Mouse (Mus musculus): ENCODE measurements around the gene Capza1. TPM values are rescaled to one million over a fixed set of nuclear protein-coding genes. Genes with fewer than 3 reads are reported as not detected.
"Not testable (repeated sequence)": the region's sequence is repeated elsewhere in the genome, so short reads cannot be mapped to it uniquely, and the experiment has no call there.

The Capza1 gene
- total and polyA plus RNA-seq, 3 experiments = 60.2 to 141 (median 135) TPM

DNA sequence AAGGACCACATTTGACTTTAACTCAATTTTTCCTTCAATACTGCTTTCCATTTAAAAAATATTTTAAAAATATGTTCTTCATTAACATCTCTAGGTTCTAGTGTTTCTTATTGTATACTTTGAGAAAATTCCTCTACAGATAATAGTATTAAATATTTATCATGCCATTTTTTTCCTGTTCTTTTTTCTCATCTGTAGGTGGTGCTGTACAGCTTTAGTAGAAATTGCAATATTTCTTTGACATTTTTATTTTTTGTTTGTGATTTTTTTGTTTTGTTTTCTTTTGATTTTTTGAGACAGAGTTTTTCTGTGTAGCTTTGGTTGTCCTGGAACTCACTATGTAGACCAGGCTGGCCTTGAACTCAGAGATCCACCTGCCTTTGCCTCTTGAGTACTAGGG lies 5.3 kb upstream of the Capza1 start:
- DNase-seq (ENCODE audit: low read depth, low spot score) = no peak
- Histone ChIP-seq H3K36me3 (ENCODE audit: control insufficient read depth in 1 of 2, insufficient read depth in 2 of 2, low read length in 2 of 2) (peaks cover 2 to 6% of the 10 kb centered on the region in 2 experiments; a peak in 3 of 4 replicates), H3K27ac (ENCODE audit: control insufficient read depth, low read depth, low read length) (no peak overlapping the region), H3K4me1 (ENCODE audit: control insufficient read depth in 1 of 2, insufficient read depth in 2 of 2, low read length in 2 of 2) (no peaks in the 10 kb centered on the region; a peak in 1 of 4 replicates), H3K4me3 (ENCODE audit: control insufficient read depth in 1 of 2, insufficient read depth in 1 of 2, low read depth in 2 of 2, low read length in 2 of 2) (no peak overlapping the region), H3K27me3 (ENCODE audit: control insufficient read depth in 1 of 2, insufficient read depth in 2 of 2, low read length in 2 of 2) (no peaks in the 10 kb centered on the region), H3K9me3 (replicated peaks; ENCODE audit: insufficient read depth, low read length) (no peaks in the 10 kb centered on the region), H3K9ac (ENCODE audit: control insufficient read depth, low read depth, low read length, poor library complexity, severe bottlenecking) (no peak overlapping the region), H3K79me2 (ENCODE audit: control insufficient read depth, insufficient read depth, low read length, poor library complexity) (peaks cover 12% of the 10 kb centered on the region)
- TF ChIP-seq HCFC1 (IDR thresholded peaks at IDR 0.05; ENCODE audit: low read depth, low read length) (no peak), POLR2A (IDR thresholded peaks at IDR 0.05; ENCODE audit: control insufficient read depth in 1 of 2, insufficient read depth in 1 of 2, low read depth in 1 of 2, low read length in 2 of 2, poor library complexity in 1 of 2) (no peak), MEF2A (IDR thresholded peaks at IDR 0.05; ENCODE audit: extremely low read depth, insufficient replicate concordance, low read depth, low read length, poor library complexity, severe bottlenecking) (no peak), CTCF (IDR thresholded peaks at IDR 0.05 in 2 of 3, conservative IDR thresholded peaks at IDR 0.05 in 1 of 3; ENCODE audit: control insufficient read depth in 1 of 3, insufficient read depth in 1 of 3, low read depth in 2 of 3, low read length in 3 of 3, poor library complexity in 1 of 3, severe bottlenecking in 1 of 3) (peak in 1 of 3 experiments; percentile 51; a peak in 2 of 6 replicates), RCOR1 (IDR thresholded peaks at IDR 0.05; ENCODE audit: low read depth, low read length) (no peak), MYC (IDR thresholded peaks at IDR 0.05; ENCODE audit: low read depth, low read length) (no peak), MAX (IDR thresholded peaks at IDR 0.05; ENCODE audit: low read length) (no peak), RAD21 (IDR thresholded peaks at IDR 0.05; ENCODE audit: low read depth, low read length) (peak; percentile 49), SMC3 (IDR thresholded peaks at IDR 0.05; ENCODE audit: low read depth, low read length) (0 out of 2 replicates have a peak, but pooled peaks have one; percentile 11)

DNA sequence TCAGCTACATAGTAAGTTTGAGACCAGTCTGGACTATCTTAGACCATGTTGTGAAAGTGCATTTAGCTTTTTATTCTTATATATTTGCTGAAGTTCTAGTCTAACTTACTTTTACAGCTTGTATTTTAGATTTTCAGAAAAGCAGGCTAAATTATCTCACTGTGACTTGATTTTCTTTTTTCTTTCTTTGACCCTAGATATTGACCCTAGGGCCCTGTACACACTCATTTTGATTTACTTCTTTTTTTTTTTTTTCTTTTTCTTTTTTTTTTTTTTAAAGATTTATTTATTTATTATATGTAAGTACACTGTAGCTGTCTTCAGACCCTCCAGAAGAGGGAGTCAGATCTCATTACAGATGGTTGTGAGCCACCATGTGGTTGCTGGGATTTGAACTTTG lies 2.4 kb upstream of the Capza1 start:
- H3K27me3 ChIP-seq (ENCODE audit: control insufficient read depth in 1 of 2, insufficient read depth in 2 of 2, low read length in 2 of 2); H3K4me3 ChIP-seq (ENCODE audit: control insufficient read depth in 1 of 2, insufficient read depth in 1 of 2, low read depth in 2 of 2, low read length in 2 of 2); DNase-seq (ENCODE audit: low read depth, low spot score); H3K27ac ChIP-seq (ENCODE audit: control insufficient read depth, low read depth, low read length); H3K9ac ChIP-seq (ENCODE audit: control insufficient read depth, low read depth, low read length, poor library complexity, severe bottlenecking); H3K4me1 ChIP-seq (ENCODE audit: control insufficient read depth in 1 of 2, insufficient read depth in 2 of 2, low read length in 2 of 2); H3K9me3 ChIP-seq (replicated peaks; ENCODE audit: insufficient read depth, low read length): not testable (repeated sequence)
- Histone ChIP-seq H3K36me3 (ENCODE audit: control insufficient read depth in 1 of 2, insufficient read depth in 2 of 2, low read length in 2 of 2) (peaks cover 2 to 21% of the 10 kb centered on the region in 2 experiments; a peak in 3 of 4 replicates), H3K79me2 (ENCODE audit: control insufficient read depth, insufficient read depth, low read length, poor library complexity) (peaks cover 38% of the 10 kb centered on the region)
- TF ChIP-seq ZNF384 (IDR thresholded peaks at IDR 0.05; ENCODE audit: low read depth, low read length) = peak; percentile 63

DNA sequence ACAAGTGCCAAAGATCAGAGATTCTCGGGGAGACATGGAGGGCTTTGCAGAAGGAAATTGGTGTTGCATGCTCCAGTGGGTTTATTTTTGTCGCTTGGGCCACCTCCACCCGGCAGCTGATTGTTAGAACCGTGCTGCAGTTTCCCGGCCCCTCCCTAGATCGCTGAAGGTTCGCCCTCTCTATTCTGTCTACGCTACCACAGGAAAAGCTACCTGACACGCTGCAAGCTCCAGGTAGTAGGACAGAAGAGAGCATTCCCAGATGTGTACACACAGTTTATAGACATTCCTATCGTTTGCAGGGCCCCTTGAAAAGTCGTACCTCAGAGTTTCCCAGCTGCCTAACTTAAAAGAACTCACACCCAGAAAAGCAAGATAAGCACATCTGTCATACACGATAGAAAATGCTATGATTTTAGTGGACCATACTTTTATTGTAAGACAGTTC lies 1.1 kb upstream of the Capza1 start:
- H3K9me3 ChIP-seq (replicated peaks; ENCODE audit: insufficient read depth, low read length) = no peaks in the 10 kb centered on the region
- H3K4me3 ChIP-seq (ENCODE audit: control insufficient read depth in 1 of 2, insufficient read depth in 1 of 2, low read depth in 2 of 2, low read length in 2 of 2) = peak overlapping the region; percentile 68 to 99
- H3K4me1 ChIP-seq (ENCODE audit: control insufficient read depth in 1 of 2, insufficient read depth in 2 of 2, low read length in 2 of 2) = peaks cover 0 to 13% of the 10 kb centered on the region in 2 experiments; a peak in 3 of 4 replicates
- DNase-seq (ENCODE audit: low read depth, low spot score) = peak; percentile 75
- H3K9ac ChIP-seq (ENCODE audit: control insufficient read depth, low read depth, low read length, poor library complexity, severe bottlenecking) = peak overlapping the region; percentile 95
- peak overlapping the region; percentile 93 for H3K27ac ChIP-seq (ENCODE audit: control insufficient read depth, low read depth, low read length)
- H3K79me2 ChIP-seq (ENCODE audit: control insufficient read depth, insufficient read depth, low read length, poor library complexity) = peaks cover 49% of the 10 kb centered on the region
- no peaks in the 10 kb centered on the region for H3K27me3 ChIP-seq (ENCODE audit: control insufficient read depth in 1 of 2, insufficient read depth in 2 of 2, low read length in 2 of 2)
- peaks cover 0 to 33% of the 10 kb centered on the region in 2 experiments; a peak in 2 of 4 replicates for H3K36me3 ChIP-seq (ENCODE audit: control insufficient read depth in 1 of 2, insufficient read depth in 2 of 2, low read length in 2 of 2)
- no peak for TF ChIP-seq POLR2AphosphoS2 (IDR thresholded peaks at IDR 0.05; ENCODE audit: low read length)
- TF ChIP-seq HCFC1 (IDR thresholded peaks at IDR 0.05; ENCODE audit: low read depth, low read length) = no peak
- TF ChIP-seq ETS1 (IDR thresholded peaks at IDR 0.05; ENCODE audit: low read depth, low read length) = peak; percentile 66
- TF ChIP-seq NELFE (IDR thresholded peaks at IDR 0.05; ENCODE audit: low read depth, low read length) = no peak; the same call in 1 of the 2 replicates
- TF ChIP-seq TAL1 (IDR thresholded peaks at IDR 0.05; ENCODE audit: low read length) = peak; percentile 47; the same call in 1 of the 2 replicates
- no peak for TF ChIP-seq USF1 (IDR thresholded peaks at IDR 0.05; ENCODE audit: low read depth, low read length)
- TF ChIP-seq POLR2AphosphoS5 (IDR thresholded peaks at IDR 0.05; ENCODE audit: borderline replicate concordance, low read depth, low read length) = no peak
- peak; percentile 47; the same call in 1 of the 2 replicates for TF ChIP-seq MYB (IDR thresholded peaks at IDR 0.05; ENCODE audit: low read depth, low read length)
- TF ChIP-seq RAD21 (IDR thresholded peaks at IDR 0.05; ENCODE audit: low read depth, low read length) = no peak
- no peak for TF ChIP-seq MYC (IDR thresholded peaks at IDR 0.05; ENCODE audit: low read depth, low read length)
- no peak for TF ChIP-seq JUND (IDR thresholded peaks at IDR 0.05; ENCODE audit: low read depth, low read length)
- peak; percentile 51; the same call in 1 of the 2 replicates for TF ChIP-seq TCF12 (IDR thresholded peaks at IDR 0.05; ENCODE audit: low read depth, low read length)
- TF ChIP-seq E2F4 (IDR thresholded peaks at IDR 0.05; ENCODE audit: borderline replicate concordance, low read depth, low read length) = no peak
- no peak for TF ChIP-seq CTCF (IDR thresholded peaks at IDR 0.05 in 2 of 3, conservative IDR thresholded peaks at IDR 0.05 in 1 of 3; ENCODE audit: control insufficient read depth in 1 of 3, insufficient read depth in 1 of 3, low read depth in 2 of 3, low read length in 3 of 3, poor library complexity in 1 of 3, severe bottlenecking in 1 of 3)
- no peak for TF ChIP-seq CHD2 (IDR thresholded peaks at IDR 0.05; ENCODE audit: low read length)
- TF ChIP-seq BHLHE40 (IDR thresholded peaks at IDR 0.05; ENCODE audit: borderline replicate concordance, low read depth, low read length) = no peak
- TF ChIP-seq EP300 (IDR thresholded peaks at IDR 0.05; ENCODE audit: low read depth in 1 of 2, low read length in 2 of 2) = peak in 1 of 2 experiments; percentile 69; a peak in 2 of 4 replicates
- no peak; the same call in 1 of the 2 replicates for TF ChIP-seq RCOR1 (IDR thresholded peaks at IDR 0.05; ENCODE audit: low read depth, low read length)
- no peak for TF ChIP-seq MAFK (IDR thresholded peaks at IDR 0.05; ENCODE audit: borderline replicate concordance, low read depth, low read length)
- TF ChIP-seq GATA1 (IDR thresholded peaks at IDR 0.05; ENCODE audit: low read depth, low read length) = peak; percentile 80

Measured in MEL (cell line).